In the genomic region with DNA sequence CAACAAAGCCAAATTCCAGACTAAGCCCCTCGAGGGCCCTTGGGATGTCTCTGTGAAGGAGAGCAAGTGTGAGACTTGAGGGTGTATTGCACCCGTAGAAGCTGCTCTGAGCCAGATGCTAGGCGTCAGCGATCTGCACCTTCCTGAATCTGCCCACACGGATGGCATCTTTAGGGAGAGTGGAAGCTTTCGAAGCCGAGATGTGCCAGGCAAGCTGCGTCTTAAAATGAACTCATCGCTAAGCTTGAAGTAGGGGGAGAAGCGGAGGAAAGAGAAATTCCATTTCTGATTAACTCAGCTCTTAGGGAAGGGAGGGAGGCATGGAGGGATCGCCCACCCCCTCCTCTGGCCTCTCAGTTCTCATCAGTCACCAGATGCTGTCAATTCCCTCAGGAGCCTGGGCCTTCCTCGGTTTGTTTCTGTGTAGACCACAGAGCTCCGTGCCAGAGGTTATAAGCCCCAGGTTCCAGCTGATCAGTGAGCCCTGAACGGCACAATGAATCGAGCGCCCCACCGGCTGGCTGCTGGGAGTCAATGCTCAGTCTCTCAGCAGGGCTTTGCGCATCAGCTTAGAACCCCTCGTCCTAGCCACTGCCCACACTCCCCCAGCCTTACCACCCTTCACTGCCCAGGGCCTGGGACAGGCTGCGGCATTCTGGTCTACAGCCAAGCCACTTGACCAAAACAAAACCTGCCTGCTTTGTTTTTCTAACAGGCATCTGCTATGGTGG, we compare ENCODE assay signal across 9 mouse cellular contexts.
DNase-seq lines count a peak whose midpoint lies in the region; ATAC-seq and TF ChIP-seq lines count a peak whose summit lies in the region.
"Had no signal": no experiment of that assay in that cellular context is flagged by ENCODE, and none has a peak within 500 bp of the region (broad histone marks: within the 10 kb centered on the region; RNA-seq: fewer than 3 reads in every experiment).

No protein-coding gene starts in this region.

- peaks cover 17% of the 10 kb centered on the region for H3K27me3 ChIP-seq in embryonic facial prominence, embryonic 13.5 days
- peaks cover 7% of the 10 kb centered on the region for H3K27me3 ChIP-seq in heart, postnatal 0 days (ENCODE audit: control insufficient read depth, insufficient read depth, low read length)

- ATAC-seq in embryonic facial prominence, embryonic 13.5 days (ENCODE audit: insufficient number of reproducible peaks, insufficient read depth, low FRiP score, low TSS enrichment, low read depth): no peak
- peak; percentile 32; the same call in 1 of the 2 replicates for ATAC-seq in heart, postnatal 0 days (ENCODE audit: insufficient read depth, low read depth)

- H3K9ac ChIP-seq in embryonic facial prominence, embryonic 13.5 days: peak overlapping the region; percentile 54
- no peak overlapping the region for H3K9ac ChIP-seq in heart, postnatal 0 days (replicated peaks; ENCODE audit: low read depth, low read length)

- DNase-seq in gastrocnemius, postnatal 14 days: peak; percentile 33
- DNase-seq in gastrocnemius, postnatal 10 days: no peak
- DNase-seq in heart, postnatal 0 days (ENCODE audit: low spot score): peak; percentile 36
- DNase-seq in kidney, postnatal 4 days: peak; percentile 71 to 82
- peak; percentile 34 to 44 for DNase-seq in lung, postnatal 4 days
- DNase-seq in right cerebral cortex, postnatal 4 days: peak; percentile 44
- no peak for DNase-seq in yolk sac, embryonic 10.5 days (ENCODE audit: low spot score)

- no peak overlapping the region for H3K27ac ChIP-seq in embryonic facial prominence, embryonic 13.5 days
- no peak overlapping the region for H3K27ac ChIP-seq in heart, postnatal 0 days (ENCODE audit: low read depth)

- H3K4me1 ChIP-seq in embryonic facial prominence, embryonic 13.5 days: peaks cover 17% of the 10 kb centered on the region
- H3K4me1 ChIP-seq in heart, postnatal 0 days (ENCODE audit: control insufficient read depth, insufficient read depth): no peaks in the 10 kb centered on the region

- peak overlapping the region; percentile 21 for H3K4me3 ChIP-seq in embryonic facial prominence, embryonic 13.5 days
- no peak overlapping the region for H3K4me3 ChIP-seq in heart, postnatal 0 days (ENCODE audit: low read depth, low read length)
- H3K4me3 ChIP-seq: erythroblast, embryonic 14.5 days had no signal

- H3K9me3 ChIP-seq in embryonic facial prominence, embryonic 13.5 days: no peaks in the 10 kb centered on the region
- H3K9me3 ChIP-seq in heart, postnatal 0 days (replicated peaks; ENCODE audit: control insufficient read depth, low read length): no peaks in the 10 kb centered on the region

- intact Hi-C loops in gastrocnemius, postnatal 14 days (cut with DNase I; ENCODE audit: low total_unique reads): no loop called here

- no peak for TF ChIP-seq CTCF in heart, postnatal 0 days (IDR thresholded peaks at IDR 0.05; ENCODE audit: low read depth)

- no peaks in the 10 kb centered on the region for H3K36me3 ChIP-seq in embryonic facial prominence, embryonic 13.5 days
- H3K36me3 ChIP-seq in heart, postnatal 0 days (replicated peaks; ENCODE audit: control insufficient read depth, insufficient read depth, low read length): no peaks in the 10 kb centered on the region

- no peak for TF ChIP-seq EP300 in heart, postnatal 0 days (IDR thresholded peaks at IDR 0.05; ENCODE audit: low read depth)

- peak overlapping the region; percentile 57 for H3K4me2 ChIP-seq in embryonic facial prominence, embryonic 13.5 days
- H3K4me2 ChIP-seq in heart, postnatal 0 days (ENCODE audit: low read depth, low read length): peak overlapping the region; percentile 39

- 15% methylated on average over 20 of the region's 20 CpGs for WGBS in embryonic facial prominence, embryonic 13.5 days
- WGBS in heart, postnatal 0 days: 21% methylated on average over 20 of the region's 20 CpGs

Comparison
In these comparisons a context has a peak if more than half of its experiments do, and no peak if none do; other contexts are left out.
1. DNase-seq: peak in gastrocnemius, postnatal 14 days (single experiment), heart, postnatal 0 days (single experiment), kidney, postnatal 4 days (2 of 2), lung, postnatal 4 days (2 of 2) and right cerebral cortex, postnatal 4 days (single experiment); none in gastrocnemius, postnatal 10 days (single experiment) and yolk sac, embryonic 10.5 days (single experiment).